Mouse (Mus musculus): ENCODE measurements around the gene Olfm2.
"Not testable (repeated sequence)": the region's sequence is repeated elsewhere in the genome, so short reads cannot be mapped to it uniquely, and the experiment has no call there.

Olfm2 gene

DNA sequence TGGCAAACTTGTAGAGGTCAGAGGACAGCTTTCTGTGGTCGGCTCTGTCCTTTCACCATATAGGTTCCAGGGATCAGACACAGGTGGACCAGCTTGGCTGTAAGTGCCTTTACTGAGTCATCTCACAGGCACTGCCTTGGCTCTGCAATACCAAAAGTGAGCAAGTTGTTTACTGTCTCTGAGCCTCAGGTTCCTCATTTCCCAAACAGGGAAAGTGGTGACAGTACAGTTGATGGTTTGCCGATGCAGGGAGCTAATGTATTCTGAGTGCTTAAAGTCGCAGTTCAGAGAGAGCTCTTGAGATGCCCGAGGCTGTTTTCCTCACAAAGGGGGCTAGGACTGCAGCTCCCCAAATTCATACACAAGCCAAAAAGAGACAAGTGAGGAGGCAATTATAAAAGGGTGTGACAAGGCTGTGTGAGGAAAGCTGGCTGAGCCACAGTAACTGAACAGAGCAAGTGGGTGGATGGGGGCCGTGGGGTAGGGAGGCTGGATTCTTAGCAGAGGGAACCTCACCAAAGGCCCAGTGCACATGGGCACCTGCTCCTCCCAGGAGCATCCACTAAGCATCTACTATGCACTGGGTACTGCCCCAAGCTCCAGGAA is 49.9 kb downstream of the Olfm2 start:
- DNase-seq: no peak

GRCm38 (mm10) chr9:20694721-20695235 is 51.4 kb downstream of the Olfm2 start:
- DNase-seq: no peak

DNA sequence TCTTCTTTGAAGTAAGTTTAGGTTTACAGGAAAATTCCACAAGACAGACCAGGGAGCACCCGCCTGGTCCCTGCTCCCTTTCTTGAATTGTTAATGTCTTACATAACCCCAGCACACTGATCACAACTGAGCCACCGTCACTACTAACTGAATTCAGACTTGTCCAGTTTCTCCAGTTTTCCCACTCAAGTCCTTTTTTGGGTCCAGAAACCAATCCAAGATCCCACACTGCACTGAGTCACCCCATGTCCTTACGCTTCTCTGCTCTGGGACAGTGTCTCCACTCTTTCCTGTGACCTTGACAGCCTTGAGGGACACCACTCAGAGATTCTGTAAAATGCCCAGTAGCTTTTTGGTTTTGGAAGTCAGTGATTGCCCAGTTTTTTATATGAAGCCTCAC is 53.3 kb downstream of the Olfm2 start:
- DNase-seq: no peak

GRCm38 (mm10) chr9:20690449-20690848 is 55.7 kb downstream of the Olfm2 start:
- DNase-seq: not testable (repeated sequence)

DNA sequence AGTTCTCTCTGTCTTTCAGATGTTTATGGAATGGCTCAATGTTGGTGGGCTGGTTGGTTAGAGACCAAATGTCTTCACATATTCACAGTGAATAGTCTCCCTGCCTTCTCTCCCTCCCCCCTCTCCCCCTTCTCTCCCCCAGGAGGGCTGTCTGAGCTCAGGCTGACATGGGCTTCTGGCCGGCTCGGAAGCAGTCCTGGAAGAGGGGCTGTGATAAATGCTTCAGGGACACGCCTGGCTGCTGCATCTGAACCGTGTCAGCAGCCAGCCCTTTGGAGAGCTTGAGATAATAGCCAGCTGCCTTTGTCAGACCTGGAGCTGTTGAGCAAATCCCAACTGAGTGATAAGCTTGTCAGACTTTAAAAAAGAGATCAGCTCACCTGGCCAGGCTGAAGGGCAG is 56.2 kb downstream of the Olfm2 start:
- no peak for DNase-seq

GRCm38 (mm10) chr9:20689403-20689802 is 56.7 kb downstream of the Olfm2 start:
- DNase-seq: no peak

DNA sequence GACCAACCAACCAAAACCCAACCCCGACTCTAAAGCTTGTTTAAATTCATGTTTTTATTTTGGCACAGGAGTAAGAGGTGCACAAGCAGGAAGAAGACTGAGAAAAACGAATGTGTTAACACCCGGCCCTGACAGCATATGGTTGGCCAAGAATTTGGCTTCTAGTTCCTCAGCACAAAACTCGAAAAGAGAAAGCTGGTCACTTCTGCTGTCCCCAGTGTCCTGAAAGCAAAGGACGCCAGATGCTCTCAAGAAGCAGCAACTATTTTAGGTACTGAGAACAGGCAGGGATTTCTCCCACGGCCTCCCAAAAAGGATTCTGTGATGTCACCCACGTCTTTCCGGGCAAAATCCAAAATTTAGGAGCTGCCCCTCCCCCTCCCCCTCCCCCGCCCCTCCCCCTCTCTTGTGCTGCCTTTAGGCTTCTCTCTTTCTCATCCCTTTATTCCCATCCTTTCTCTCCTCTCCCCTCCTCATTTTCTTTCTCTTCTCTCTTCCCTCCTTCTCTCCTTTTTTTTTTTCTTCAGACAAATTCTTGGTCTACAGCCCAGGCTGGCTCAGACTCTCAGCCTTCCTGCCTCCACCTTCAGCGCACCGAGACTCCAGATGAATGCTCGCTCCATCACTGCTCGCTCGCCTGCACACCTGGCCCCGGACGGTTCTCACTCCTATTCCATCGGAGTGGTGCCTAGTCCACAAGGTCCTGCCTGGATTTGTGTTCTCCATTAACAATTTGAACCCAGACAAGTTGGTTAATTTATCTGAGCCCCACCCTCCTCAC is 60.9 kb downstream of the Olfm2 start:
- no peak for DNase-seq

GRCm38 (mm10) chr9:20682389-20682722 is 63.8 kb downstream of the Olfm2 start:
- no peak for DNase-seq

DNA sequence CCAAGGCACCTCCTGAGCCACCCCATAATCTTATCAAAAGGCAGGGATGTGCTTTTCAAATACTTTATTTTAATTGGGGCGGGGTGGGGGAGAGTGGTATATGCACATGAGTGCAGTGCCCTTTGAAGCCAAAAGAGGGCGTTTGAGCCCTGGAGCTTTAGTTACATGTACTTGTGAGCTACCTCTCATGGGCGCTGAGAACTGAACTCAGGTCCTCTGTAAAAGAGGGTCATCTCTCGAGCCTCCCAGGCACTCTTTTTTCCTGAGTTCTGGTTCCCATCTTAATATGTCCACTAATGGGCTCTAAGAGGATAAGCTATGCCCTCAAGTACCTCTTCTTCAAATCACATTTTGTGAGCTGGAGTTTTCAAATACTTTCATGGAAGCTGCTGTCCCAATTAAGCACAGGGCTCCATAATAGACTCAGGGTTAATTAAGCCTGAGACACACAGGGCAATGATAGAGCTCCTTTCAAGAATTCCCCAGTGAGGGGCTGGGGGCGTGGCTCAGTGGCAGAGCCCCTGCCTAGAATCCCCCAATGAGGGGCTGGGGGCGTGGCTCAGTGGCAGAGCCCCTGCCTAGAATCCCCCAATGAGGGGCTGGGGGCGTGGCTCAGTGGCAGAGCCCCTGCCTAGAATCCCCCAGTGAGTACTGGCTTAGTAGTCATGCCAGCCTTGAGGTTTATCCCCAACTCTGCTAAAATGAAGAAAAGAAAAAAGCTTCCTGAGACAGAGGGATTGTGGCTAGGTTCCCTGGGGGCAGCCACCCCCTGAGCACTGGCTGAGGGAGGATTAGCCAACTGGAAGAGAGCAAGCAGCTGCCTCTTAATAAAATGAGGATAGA is 64.4 kb downstream of the Olfm2 start:
- no peak for DNase-seq

DNA sequence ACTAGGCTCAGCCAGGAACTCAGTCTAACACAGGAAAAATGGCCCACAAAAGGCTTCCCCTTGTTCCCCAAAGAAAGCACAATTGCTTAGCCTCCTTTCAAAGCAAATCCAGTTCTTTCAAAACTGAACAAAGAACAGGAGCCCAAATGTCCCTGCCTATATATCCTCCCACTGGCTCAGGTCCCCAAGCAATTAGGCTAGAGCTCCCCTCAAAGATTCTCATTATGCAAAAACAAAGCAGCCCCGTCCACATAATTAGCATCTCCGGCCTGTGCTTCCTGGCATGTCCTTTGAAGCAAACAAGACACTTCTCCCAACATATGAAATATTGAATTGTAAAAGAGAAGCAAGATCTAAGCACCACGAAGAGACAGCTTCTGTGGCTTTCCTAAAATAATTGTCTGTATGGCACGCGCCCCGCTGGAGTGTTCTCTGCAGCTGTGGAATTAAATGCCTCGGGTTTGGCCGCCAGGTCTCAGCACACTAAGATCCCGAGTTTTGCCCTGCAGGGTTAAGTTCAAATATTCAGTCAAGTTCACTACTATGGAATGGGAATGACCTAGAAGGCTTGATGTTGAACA is 65.7 kb downstream of the Olfm2 start:
- no peak for DNase-seq

DNA sequence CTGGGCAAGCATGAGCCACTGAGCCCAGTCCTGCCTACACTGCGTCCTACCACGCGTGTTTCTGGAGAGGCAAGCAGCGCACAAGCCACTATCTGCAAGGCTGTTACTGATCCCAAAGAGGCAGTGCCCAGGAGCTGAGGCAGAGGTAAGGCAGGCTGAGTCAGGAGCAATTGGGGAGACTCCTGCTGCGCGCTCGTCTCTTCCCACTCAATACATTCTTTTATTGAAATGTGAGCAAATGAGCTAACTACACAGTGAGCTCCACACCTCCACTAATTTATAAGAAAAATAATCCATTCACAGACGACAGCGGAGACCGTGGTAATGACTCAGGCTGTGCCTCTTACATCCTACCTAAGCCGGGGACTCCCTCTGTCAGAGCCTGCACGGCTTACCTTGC is 68.3 kb downstream of the Olfm2 start:
- no peak for DNase-seq

- no peak for DNase-seq
Observed at GRCm38 (mm10) chr9:20672047-20672446, 74.1 kb downstream of the Olfm2 start.

DNA sequence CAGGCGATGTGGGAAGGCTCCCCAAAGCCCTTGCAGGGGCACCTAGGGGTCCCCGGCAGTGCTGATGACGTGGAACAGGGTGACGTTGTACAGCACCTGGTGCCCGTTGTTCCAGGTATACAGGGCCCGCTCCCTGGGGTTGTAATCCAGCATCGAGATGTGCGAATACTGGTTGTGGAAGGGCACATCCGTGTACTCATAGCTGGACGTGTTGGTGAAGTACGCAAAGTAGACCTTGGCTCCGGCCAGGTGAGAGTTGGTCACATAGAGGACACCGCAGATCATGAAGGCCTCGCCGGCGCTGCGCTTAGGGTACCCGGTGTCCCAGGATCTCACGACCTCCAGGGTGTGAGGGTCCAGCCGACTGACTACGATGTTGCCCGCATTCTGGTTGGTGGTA is 78.1 kb downstream of the Olfm2 start:
- no peak for DNase-seq

DNA sequence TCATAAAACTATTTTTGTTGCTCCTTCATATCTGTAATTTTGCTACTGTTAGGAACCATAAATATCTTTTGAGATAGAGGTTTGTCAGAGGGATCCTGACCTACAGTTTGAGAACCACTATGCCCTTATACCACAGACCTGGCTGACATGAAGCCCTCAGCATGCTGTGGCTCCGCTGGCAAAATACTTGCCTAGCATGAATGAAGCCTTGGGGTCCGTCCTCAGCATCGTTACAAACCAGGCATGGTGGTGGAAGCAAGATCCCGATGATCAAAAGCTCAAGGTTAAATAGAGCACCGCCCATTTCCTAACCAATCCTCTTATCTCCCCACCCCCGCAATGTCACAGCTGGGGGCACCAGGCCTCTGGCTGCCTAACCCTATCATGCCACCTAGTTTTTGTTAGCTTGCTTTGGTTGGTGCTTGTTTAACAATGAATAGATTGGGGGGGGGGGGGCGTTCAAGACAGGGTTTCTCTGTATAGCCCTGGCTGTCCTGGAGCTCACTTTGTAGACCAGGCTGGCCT is 79.6 kb downstream of the Olfm2 start:
- no peak for DNase-seq

DNA sequence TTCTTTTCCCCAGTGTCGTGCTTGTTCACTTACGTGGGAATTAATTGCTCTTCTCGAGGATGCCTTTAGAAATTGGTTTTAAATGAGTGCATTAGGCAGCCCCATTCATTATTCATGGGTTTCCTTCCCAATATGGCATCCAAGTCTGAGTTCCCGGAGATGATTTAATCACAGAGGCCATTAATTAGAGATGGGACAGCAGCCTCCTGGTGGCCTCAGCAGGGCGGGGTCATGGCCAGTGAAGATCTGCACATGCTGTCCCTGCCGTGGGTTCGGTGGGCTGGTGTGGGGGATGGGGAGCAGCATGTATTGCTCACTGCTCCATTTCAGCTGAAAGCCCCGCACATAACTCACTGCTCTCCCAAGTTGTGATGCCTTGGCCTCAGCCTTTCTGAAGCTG is 80.2 kb downstream of the Olfm2 start:
- DNase-seq: no peak

DNA sequence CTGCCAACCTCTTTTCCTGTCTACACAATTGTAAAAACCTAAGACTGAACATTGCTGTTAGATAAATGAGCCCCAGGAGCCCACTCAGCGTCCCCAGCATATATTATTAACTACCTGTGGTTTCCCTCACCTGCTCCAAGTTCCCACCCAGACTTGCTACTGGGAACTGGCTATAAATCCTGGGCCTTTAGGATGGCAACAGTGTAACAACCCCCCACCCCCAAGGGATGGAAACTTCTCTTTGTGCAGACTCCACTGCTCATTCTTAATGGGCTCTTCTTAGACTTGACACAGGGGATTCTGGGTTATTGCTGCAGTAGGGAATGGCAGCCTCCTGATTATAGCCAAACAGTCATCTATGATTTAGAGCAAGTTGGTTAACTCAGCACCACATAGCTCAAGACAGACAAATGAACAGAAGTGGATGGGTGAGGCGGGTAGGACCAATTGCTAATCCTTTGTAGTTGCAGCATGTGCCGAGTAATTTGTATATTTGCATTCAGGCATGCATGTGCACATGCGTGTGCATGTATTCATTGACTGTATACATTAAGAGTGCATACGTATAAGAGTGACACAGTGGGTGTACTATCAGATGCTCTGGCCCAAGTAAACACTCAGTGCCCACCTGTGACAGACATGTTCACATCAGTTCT is 81.0 kb downstream of the Olfm2 start:
- DNase-seq: no peak

- DNase-seq: peak; percentile 8
Observed at GRCm38 (mm10) chr9:20664366-20664765, 81.8 kb downstream of the Olfm2 start.

DNA sequence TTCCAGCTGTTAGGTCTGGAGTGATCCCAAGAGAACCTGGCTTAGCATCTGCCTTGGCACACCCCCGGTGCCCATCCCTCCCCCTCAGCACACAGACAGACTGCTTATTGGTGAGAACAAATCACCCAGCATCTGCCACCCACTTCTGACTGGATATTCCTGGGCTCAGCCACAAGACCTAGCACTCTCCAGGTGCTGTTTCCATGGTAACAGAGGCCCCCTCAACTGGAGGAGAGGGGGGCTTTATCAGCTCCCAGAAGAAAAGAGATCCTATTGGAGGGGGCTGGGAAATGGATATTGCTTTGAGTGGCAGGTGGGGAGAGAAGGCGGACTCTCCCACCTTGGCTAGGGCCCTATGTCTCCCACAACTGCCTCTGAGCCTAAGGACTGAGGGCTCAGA is 82.2 kb downstream of the Olfm2 start:
- no peak for DNase-seq

- no peak for DNase-seq
Observed at GRCm38 (mm10) chr9:20662874-20663273, 83.3 kb downstream of the Olfm2 start.

GRCm38 (mm10) chr9:20662325-20662724 is 83.8 kb downstream of the Olfm2 start:
- DNase-seq: peak; percentile 66

GRCm38 (mm10) chr9:20657546-20657945 is 88.6 kb downstream of the Olfm2 start:
- DNase-seq: no peak

DNA sequence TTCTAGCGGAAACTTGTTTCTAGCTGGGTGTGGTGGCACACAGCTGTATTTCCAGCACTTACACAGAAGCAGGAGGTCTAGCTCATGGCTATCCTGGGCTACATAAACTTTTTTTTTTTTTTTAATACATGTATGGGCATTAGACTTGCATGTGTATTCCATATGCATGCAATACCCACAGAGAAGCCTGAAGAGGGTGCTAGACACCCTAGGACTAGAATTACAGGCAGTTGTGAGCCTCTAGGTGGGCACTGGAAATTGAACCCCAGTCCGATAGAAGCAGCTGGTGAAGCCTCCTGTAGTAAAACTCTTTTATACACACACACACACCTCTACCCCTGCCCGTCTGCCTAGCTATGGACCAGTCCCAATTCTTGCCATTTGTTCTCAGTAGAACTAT is 92.3 kb downstream of the Olfm2 start:
- DNase-seq: no peak

- no peak for DNase-seq
Observed at GRCm38 (mm10) chr9:20652260-20652658, 93.9 kb downstream of the Olfm2 start.
